Mouse (Mus musculus) kidney, embryonic 14.5 days (tissue): ENCODE measurements around the gene Gmppb. TPM values are rescaled to one million over a fixed set of nuclear protein-coding genes. Genes with fewer than 3 reads are reported as not detected.

Experiments used
- ATAC-seq: fragments of 200-750 bp; cut with Nextera tagmentation; 2 replicates; pipeline ENCODE4 v1.8.0; 2017; ENCODE audit warnings: moderate number of reproducible peaks, mild to moderate bottlenecking, moderate TSS enrichment, moderate library complexity; ENCODE audit not compliant: low FRiP score, low TSS enrichment
- H3K27ac ChIP-seq: fragments of 300-500 bp; sonication (generic); 2 replicates; pipeline ENCODE4 v1.5.1; 2014; ENCODE audit warnings: low read depth, mild to moderate bottlenecking, low read length, moderate library complexity, mixed read lengths
- H3K27me3 ChIP-seq: fragments of 300-500 bp; sonication (generic); 2 replicates; pipeline ENCODE4 v1.6.1; 2014; ENCODE audit warnings: mild to moderate bottlenecking, low read length; ENCODE audit not compliant: control insufficient read depth, insufficient read depth
- H3K36me3 ChIP-seq: fragments of 300-500 bp; sonication (generic); 2 replicates; pipeline ENCODE4 v1.6.1; 2014; ENCODE audit warnings: low read length, mixed read lengths; ENCODE audit not compliant: control insufficient read depth, insufficient read depth
- H3K4me1 ChIP-seq: fragments of 300-500 bp; sonication (generic); 2 replicates; pipeline ENCODE4 v1.6.1; 2014; ENCODE audit warnings: low read length, mixed read lengths; ENCODE audit not compliant: control insufficient read depth, insufficient read depth
- H3K4me2 ChIP-seq: fragments of 300-500 bp; sonication (generic); replicated peaks from 2 replicates; pipeline ENCODE4 v1.6.1; 2014; ENCODE audit warnings: low read depth, mild to moderate bottlenecking, low read length
- H3K4me3 ChIP-seq: fragments of 300-500 bp; sonication (generic); 2 replicates; pipeline ENCODE4 v1.5.1; 2014; ENCODE audit warnings: mild to moderate bottlenecking, low read length
- H3K9ac ChIP-seq: fragments of 300-500 bp; sonication (generic); 2 replicates; pipeline ENCODE4 v1.6.1; 2014; ENCODE audit warnings: low read depth, mild to moderate bottlenecking, low read length, moderate library complexity
- H3K9me3 ChIP-seq: fragments of 300-500 bp; sonication (generic); 2 replicates; pipeline ENCODE4 v1.6.1; 2016; ENCODE audit warnings: low read length; ENCODE audit not compliant: control insufficient read depth
- WGBS: fragments of 180-500 bp; shearing (Covaris S2); extraction: QIAGEN DNeasy Blood & Tissue Kit; methylation state at CpG from one replicate; pipeline ENCODE4 v1.1.7; 2014; 5-methylcytosine and 5-hydroxymethylcytosine counted together
- polyA plus RNA-seq: library from polyadenylated mRNA; unstranded; fragments of >200 nt; fragmentation: Nextera tagmentation; extraction: Ambion mirVana; gene quantifications from 2 replicates; pipeline ENCODE4 v1.2.1, GENCODE M21; 2014

Gene Gmppb
- polyA plus RNA-seq, 1 experiment from 2014 or later, result 20.8 TPM

- WGBS, result 40% methylated on average over 5 of the region's 5 CpGs
- H3K36me3 ChIP-seq, result peaks cover 57% of the 10 kb centered on the region
- ATAC-seq, result 0 out of 2 replicates have a peak, but pooled peaks have one; percentile 55
- H3K4me1 ChIP-seq, result no peaks in the 10 kb centered on the region
- H3K27me3 ChIP-seq, result no peaks in the 10 kb centered on the region
- no peak overlapping the region for H3K27ac ChIP-seq
- H3K9me3 ChIP-seq, result no peaks in the 10 kb centered on the region
- no peak overlapping the region for H3K9ac ChIP-seq
- no peak overlapping the region for H3K4me3 ChIP-seq
- H3K4me2 ChIP-seq, result no peak overlapping the region
Observed at GRCm38 (mm10) chr9:108065491-108066011, 16.5 kb downstream of the Gmppb start.

- no peak overlapping the region for H3K27ac ChIP-seq
- H3K36me3 ChIP-seq, result peaks cover 56% of the 10 kb centered on the region
- H3K27me3 ChIP-seq, result no peaks in the 10 kb centered on the region
- no peak for ATAC-seq
- WGBS, result 90% methylated on average over 7 of the region's 7 CpGs
- no peak overlapping the region for H3K4me2 ChIP-seq
- H3K4me3 ChIP-seq, result no peak overlapping the region
- H3K9me3 ChIP-seq, result no peaks in the 10 kb centered on the region
- no peak overlapping the region for H3K9ac ChIP-seq
- no peaks in the 10 kb centered on the region for H3K4me1 ChIP-seq
Observed at GRCm38 (mm10) chr9:108067199-108067598, 18.2 kb downstream of the Gmppb start.

- peak; percentile 34; the same call in 1 of the 2 replicates for ATAC-seq
- Histone ChIP-seq H3K9me3 (no peaks in the 10 kb centered on the region), H3K9ac (no peak overlapping the region), H3K4me3 (no peak overlapping the region), H3K27me3 (no peaks in the 10 kb centered on the region), H3K4me1 (no peaks in the 10 kb centered on the region), H3K4me2 (no peak overlapping the region), H3K27ac (no peak overlapping the region), H3K36me3 (peaks cover 49% of the 10 kb centered on the region)
- whole genome bisulfite sequencing, result 16% methylated on average over 8 of the region's 8 CpGs
Observed at GRCm38 (mm10) chr9:108067900-108068299, 18.9 kb downstream of the Gmppb start.

GRCm38 (mm10) chr9:108069007-108069406 lies 20.0 kb downstream of the Gmppb start:
- Histone ChIP-seq H3K27ac (no peak overlapping the region), H3K4me2 (no peak overlapping the region), H3K27me3 (no peaks in the 10 kb centered on the region), H3K4me1 (no peaks in the 10 kb centered on the region), H3K9ac (no peak overlapping the region), H3K4me3 (no peak overlapping the region), H3K9me3 (no peaks in the 10 kb centered on the region), H3K36me3 (peaks cover 38% of the 10 kb centered on the region)
- WGBS, result 96% methylated on average over 9 of the region's 9 CpGs
- no peak for ATAC-seq

- WGBS, result 86% methylated on average over 7 of the region's 7 CpGs
- no peak for ATAC-seq
- no peaks in the 10 kb centered on the region for H3K27me3 ChIP-seq
Observed at GRCm38 (mm10) chr9:108069529-108069928, 20.5 kb downstream of the Gmppb start.

GRCm38 (mm10) chr9:108071801-108072200 lies 22.8 kb downstream of the Gmppb start:
- Histone ChIP-seq H3K9ac (no peak overlapping the region), H3K4me1 (no peaks in the 10 kb centered on the region), H3K27ac (no peak overlapping the region), H3K36me3 (peaks cover 32% of the 10 kb centered on the region), H3K9me3 (no peaks in the 10 kb centered on the region), H3K27me3 (no peaks in the 10 kb centered on the region), H3K4me3 (no peak overlapping the region), H3K4me2 (no peak overlapping the region)
- WGBS, result 91% methylated on average over 4 of the region's 4 CpGs
- ATAC-seq, result no peak

More at GRCm38 (mm10) chr9:108069529-108069928, 20.5 kb downstream of the Gmppb start:
- no peaks in the 10 kb centered on the region for H3K9me3 ChIP-seq
- H3K9ac ChIP-seq, result no peak overlapping the region
- H3K4me2 ChIP-seq, result no peak overlapping the region
- H3K4me1 ChIP-seq, result no peaks in the 10 kb centered on the region
- no peak overlapping the region for H3K4me3 ChIP-seq
- H3K36me3 ChIP-seq, result peaks cover 40% of the 10 kb centered on the region
- no peak overlapping the region for H3K27ac ChIP-seq

GRCm38 (mm10) chr9:108072481-108072924 lies 23.5 kb downstream of the Gmppb start:
- H3K27me3 ChIP-seq, result no peaks in the 10 kb centered on the region
- no peak overlapping the region for H3K4me3 ChIP-seq
- 71% methylated on average over 9 of the region's 9 CpGs for WGBS
- H3K9me3 ChIP-seq, result no peaks in the 10 kb centered on the region
- no peak overlapping the region for H3K9ac ChIP-seq
- ATAC-seq, result no peak
- no peak overlapping the region for H3K27ac ChIP-seq
- no peaks in the 10 kb centered on the region for H3K4me1 ChIP-seq
- peaks cover 25% of the 10 kb centered on the region for H3K36me3 ChIP-seq
- no peak overlapping the region for H3K4me2 ChIP-seq

GRCm38 (mm10) chr9:108073141-108073930 lies 24.3 kb downstream of the Gmppb start:
- ATAC-seq, result no peak
- peaks cover 7% of the 10 kb centered on the region; the same call in 1 of the 2 replicates for H3K4me1 ChIP-seq
- no peak overlapping the region for H3K27ac ChIP-seq
- H3K27me3 ChIP-seq, result no peaks in the 10 kb centered on the region
- H3K4me2 ChIP-seq, result no peak overlapping the region
- WGBS, result 58% methylated on average over 7 of the region's 7 CpGs
- no peaks in the 10 kb centered on the region for H3K9me3 ChIP-seq
- H3K4me3 ChIP-seq, result no peak overlapping the region
- peaks cover 25% of the 10 kb centered on the region for H3K36me3 ChIP-seq
- H3K9ac ChIP-seq, result no peak overlapping the region

GRCm38 (mm10) chr9:108080168-108080567 lies 31.1 kb downstream of the Gmppb start, which contains the start of gene Mst1:
Gene Mst1 (plus strand): TSS chr9:108080436.
- peaks cover 14% of the 10 kb centered on the region; the same call in 1 of the 2 replicates for H3K4me1 ChIP-seq
- peak within 1 kb of the TSS; percentile 94 for H3K9ac ChIP-seq
- 69% methylated on average over 5 of the region's 5 CpGs for WGBS
- H3K4me3 ChIP-seq, result peak within 1 kb of the TSS; percentile 83
- peaks cover 20% of the 10 kb centered on the region for H3K27me3 ChIP-seq
- peaks cover 6% of the 10 kb centered on the region for H3K36me3 ChIP-seq
- no peak within 1 kb of the TSS for H3K27ac ChIP-seq
- ATAC-seq, result no peak
- no peaks in the 10 kb centered on the region for H3K9me3 ChIP-seq
- peak within 1 kb of the TSS; percentile 97 for H3K4me2 ChIP-seq
